ENCODE assay signal across 29 mouse cellular contexts in the genomic region with DNA sequence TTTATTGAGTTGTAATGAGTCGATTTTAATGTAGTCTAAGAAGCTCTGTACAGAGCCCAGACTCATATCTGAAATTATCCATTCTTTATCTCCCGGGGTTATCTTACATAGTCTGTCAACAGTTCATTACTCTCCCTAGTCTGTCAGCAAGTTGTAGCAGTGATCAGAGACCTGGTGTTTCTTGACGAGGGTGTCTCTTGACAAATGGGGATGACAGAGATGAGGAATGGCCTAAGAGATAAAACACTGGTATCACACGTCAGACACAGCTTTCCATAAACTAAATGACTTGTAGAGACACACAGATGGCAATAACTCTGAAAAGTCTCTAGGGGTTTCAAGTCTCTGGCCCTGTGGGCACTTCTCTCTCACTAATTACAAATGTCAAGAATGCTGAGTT.
DNase-seq lines count a peak whose midpoint lies in the region; ATAC-seq lines count a peak whose summit lies in the region.
"Had no signal": no experiment of that assay in that cellular context is flagged by ENCODE, and none has a peak within 500 bp of the region (broad histone marks: within the 10 kb centered on the region; RNA-seq: fewer than 3 reads in every experiment).

No protein-coding gene starts in this region.

- H3K27ac ChIP-seq in hindbrain, embryonic 11.5 days (ENCODE audit: low read depth, low read length): no peak overlapping the region
- H3K27ac ChIP-seq in hindbrain, embryonic 12.5 days: no peak overlapping the region
- H3K27ac ChIP-seq in lung, embryonic 16.5 days (ENCODE audit: low read length): no peak overlapping the region
- H3K27ac ChIP-seq: embryonic facial prominence, embryonic 12.5 days; hindbrain, embryonic 13.5 days; layer of hippocampus, adult 2 months; left cerebral cortex, adult 2 months; limb, embryonic 12.5 days; liver, embryonic 15.5 days; macrophage; neural tube, embryonic 15.5 days; stomach, embryonic 15.5 days had no signal

- WGBS in hindbrain, embryonic 11.5 days: 70% methylated on average over 4 of the region's 4 CpGs
- 55% methylated on average over 4 of the region's 4 CpGs for WGBS in hindbrain, embryonic 12.5 days
- 23% methylated on average over 4 of the region's 4 CpGs for WGBS in lung, embryonic 16.5 days

- ATAC-seq in hindbrain, embryonic 11.5 days (ENCODE audit: low FRiP score): 0 out of 2 replicates have a peak, but pooled peaks have one; percentile 23
- no peak for ATAC-seq in hindbrain, embryonic 12.5 days (ENCODE audit: low FRiP score)
- ATAC-seq in lung, embryonic 16.5 days (ENCODE audit: low read depth): peak; percentile 74
- ATAC-seq: CD4-positive, CD25-positive, alpha-beta regulatory T cell, adult 4 months; forebrain, embryonic 14.5 days; intestine, embryonic 16.5 days had no signal

- no peaks in the 10 kb centered on the region for H3K9me3 ChIP-seq in hindbrain, embryonic 11.5 days (ENCODE audit: control insufficient read depth, low read length)
- H3K9me3 ChIP-seq in hindbrain, embryonic 12.5 days (replicated peaks): no peaks in the 10 kb centered on the region
- H3K9me3 ChIP-seq in lung, embryonic 16.5 days (ENCODE audit: control insufficient read depth, low read length): no peaks in the 10 kb centered on the region
- H3K9me3 ChIP-seq: embryonic facial prominence, embryonic 12.5 days; hindbrain, embryonic 13.5 days; limb, embryonic 12.5 days; liver, embryonic 15.5 days; neural tube, embryonic 15.5 days; stomach, embryonic 15.5 days had no signal

- H3K27me3 ChIP-seq in hindbrain, embryonic 11.5 days (ENCODE audit: control insufficient read depth, insufficient read depth, low read length): no peaks in the 10 kb centered on the region
- H3K27me3 ChIP-seq in hindbrain, embryonic 12.5 days: no peaks in the 10 kb centered on the region
- no peaks in the 10 kb centered on the region for H3K27me3 ChIP-seq in lung, embryonic 16.5 days (ENCODE audit: control insufficient read depth, insufficient read depth, low read depth, low read length)
- H3K27me3 ChIP-seq: embryonic facial prominence, embryonic 12.5 days; hindbrain, embryonic 13.5 days; limb, embryonic 12.5 days; liver, embryonic 15.5 days; neural tube, embryonic 15.5 days; stomach, embryonic 15.5 days had no signal

- no peak for DNase-seq in hindbrain, embryonic 11.5 days (ENCODE audit: low spot score)
- DNase-seq in lung, postnatal 10 days: no peak
- peak; percentile 46 for DNase-seq in c-Kit-positive CD71-positive TER-119-negative erythroid progenitor cells, embryonic 14.5 days (ENCODE audit: low read depth)
- DNase-seq in kidney, postnatal 36 days: no peak
- no peak for DNase-seq in adipocyte (ENCODE audit: low spot score)
- DNase-seq: adrenal gland, postnatal 10 days; cerebellum, adult 11-12 months; cerebellum, adult 9-11 months; embryo, embryonic 11 days; gastrocnemius, postnatal 14 days; kidney, adult 9 months; kidney, postnatal 10 days; midbrain, embryonic 14.5 days; right cerebral cortex, postnatal 25 days; thymus, postnatal 14 days had no signal

- no peak overlapping the region for H3K9ac ChIP-seq in hindbrain, embryonic 11.5 days (ENCODE audit: low read depth, low read length)
- no peak overlapping the region for H3K9ac ChIP-seq in hindbrain, embryonic 12.5 days
- no peak overlapping the region for H3K9ac ChIP-seq in lung, embryonic 16.5 days (ENCODE audit: low read length)
- H3K9ac ChIP-seq: embryonic facial prominence, embryonic 12.5 days; hindbrain, embryonic 13.5 days; limb, embryonic 12.5 days; liver, embryonic 15.5 days; neural tube, embryonic 15.5 days; stomach, embryonic 15.5 days had no signal

- no peak overlapping the region for H3K4me2 ChIP-seq in hindbrain, embryonic 11.5 days (replicated peaks; ENCODE audit: low read depth, low read length)
- H3K4me2 ChIP-seq in hindbrain, embryonic 12.5 days (replicated peaks): no peak overlapping the region
- no peak overlapping the region for H3K4me2 ChIP-seq in lung, embryonic 16.5 days (ENCODE audit: low read depth, low read length)
- H3K4me2 ChIP-seq: embryonic facial prominence, embryonic 12.5 days; hindbrain, embryonic 13.5 days; limb, embryonic 12.5 days; liver, embryonic 15.5 days; neural tube, embryonic 15.5 days; stomach, embryonic 15.5 days had no signal

- H3K4me3 ChIP-seq in hindbrain, embryonic 11.5 days (ENCODE audit: low read depth, low read length): no peak overlapping the region
- no peak overlapping the region for H3K4me3 ChIP-seq in hindbrain, embryonic 12.5 days
- no peak overlapping the region for H3K4me3 ChIP-seq in lung, embryonic 16.5 days (ENCODE audit: low read length)
- H3K4me3 ChIP-seq: embryonic facial prominence, embryonic 12.5 days; hindbrain, embryonic 13.5 days; layer of hippocampus, adult 2 months; left cerebral cortex, adult 2 months; limb, embryonic 12.5 days; liver, embryonic 15.5 days; neural tube, embryonic 15.5 days; stomach, embryonic 15.5 days had no signal

- H3K4me1 ChIP-seq in hindbrain, embryonic 11.5 days (replicated peaks; ENCODE audit: control insufficient read depth, insufficient read depth, low read length): no peaks in the 10 kb centered on the region
- H3K4me1 ChIP-seq in hindbrain, embryonic 12.5 days: peaks cover 6% of the 10 kb centered on the region
- H3K4me1 ChIP-seq in lung, embryonic 16.5 days (replicated peaks; ENCODE audit: control insufficient read depth, insufficient read depth, low read length): peaks cover 13% of the 10 kb centered on the region
- H3K4me1 ChIP-seq: embryonic facial prominence, embryonic 12.5 days; neural tube, embryonic 15.5 days; stomach, embryonic 15.5 days had no signal

- H3K36me3 ChIP-seq in hindbrain, embryonic 11.5 days (ENCODE audit: control insufficient read depth, insufficient read depth, low read length): no peaks in the 10 kb centered on the region
- no peaks in the 10 kb centered on the region for H3K36me3 ChIP-seq in hindbrain, embryonic 12.5 days
- no peaks in the 10 kb centered on the region for H3K36me3 ChIP-seq in lung, embryonic 16.5 days (ENCODE audit: control insufficient read depth, insufficient read depth, low read length)
- H3K36me3 ChIP-seq: embryonic facial prominence, embryonic 12.5 days; hindbrain, embryonic 13.5 days; limb, embryonic 12.5 days; liver, embryonic 15.5 days; neural tube, embryonic 15.5 days; stomach, embryonic 15.5 days had no signal
